Mouse (Mus musculus): ENCODE measurements at regions not wholly inside any gene's neighbourhood (a gene's known extent, or its start where the extent isn't known, plus 50 kb on each side); places are given as distances from the start of the nearest gene placed in this dataset.

- Histone ChIP-seq H3K4me3 (ENCODE audit: insufficient read depth, poor library complexity, severe bottlenecking) (no peak overlapping the region), H3K27me3 (ENCODE audit: control insufficient read depth, insufficient read depth, insufficient read length) (no peaks in the 10 kb centered on the region), H3K36me3 (ENCODE audit: control insufficient read depth, insufficient read depth) (no peaks in the 10 kb centered on the region), H3K79me3 (ENCODE audit: low read depth) (no peaks in the 10 kb centered on the region), H3K79me2 (ENCODE audit: control insufficient read depth, insufficient read depth) (no peaks in the 10 kb centered on the region), H3ac (ENCODE audit: control insufficient read depth, insufficient read length, low read depth) (no peak overlapping the region)
- TF ChIP-seq USF1 (IDR thresholded peaks at IDR 0.05; ENCODE audit: low read depth) (no peak), MYOG (IDR thresholded peaks at IDR 0.05; ENCODE audit: control insufficient read depth, extremely low read depth, insufficient read length) (no peak), MAX (IDR thresholded peaks at IDR 0.05) (no peak), CEBPB (IDR thresholded peaks at IDR 0.05; ENCODE audit: low read depth) (no peak), CTCF (IDR thresholded peaks at IDR 0.05; ENCODE audit: control insufficient read depth, insufficient read depth, insufficient read length) (no peak), MYOD1 (IDR thresholded peaks at IDR 0.05; ENCODE audit: control insufficient read depth, insufficient read length, low read depth) (no peak), FOSL1 (IDR thresholded peaks at IDR 0.05; ENCODE audit: insufficient read depth, low read length, poor library complexity, severe bottlenecking) (no peak)
Measured at GRCm38 (mm10) chr2:138783781-138784180, 527.4 kb downstream of the Btbd3 start.

GRCm38 (mm10) chr2:138792711-138793450 is 536.5 kb downstream of the Btbd3 start:
- Histone ChIP-seq H3K4me3 (ENCODE audit: insufficient read depth, poor library complexity, severe bottlenecking) (no peak overlapping the region), H3K79me3 (ENCODE audit: low read depth) (no peaks in the 10 kb centered on the region), H3K79me2 (ENCODE audit: control insufficient read depth, insufficient read depth) (no peaks in the 10 kb centered on the region), H3K27me3 (ENCODE audit: control insufficient read depth, insufficient read depth, insufficient read length) (no peaks in the 10 kb centered on the region), H3ac (ENCODE audit: control insufficient read depth, insufficient read length, low read depth) (no peak overlapping the region), H3K36me3 (ENCODE audit: control insufficient read depth, insufficient read depth) (no peaks in the 10 kb centered on the region)
- TF ChIP-seq MYOG (IDR thresholded peaks at IDR 0.05; ENCODE audit: control insufficient read depth, extremely low read depth, insufficient read length) (no peak), USF1 (IDR thresholded peaks at IDR 0.05; ENCODE audit: low read depth) (no peak), CTCF (IDR thresholded peaks at IDR 0.05; ENCODE audit: control insufficient read depth, insufficient read depth, insufficient read length) (no peak), CEBPB (IDR thresholded peaks at IDR 0.05; ENCODE audit: low read depth) (no peak), MAX (IDR thresholded peaks at IDR 0.05) (no peak), MYOD1 (IDR thresholded peaks at IDR 0.05; ENCODE audit: control insufficient read depth, insufficient read length, low read depth) (no peak), FOSL1 (IDR thresholded peaks at IDR 0.05; ENCODE audit: insufficient read depth, low read length, poor library complexity, severe bottlenecking) (no peak)

- Histone ChIP-seq H3K79me3 (ENCODE audit: low read depth) (no peaks in the 10 kb centered on the region), H3K4me3 (ENCODE audit: insufficient read depth, poor library complexity, severe bottlenecking) (no peak overlapping the region), H3K79me2 (ENCODE audit: control insufficient read depth, insufficient read depth) (no peaks in the 10 kb centered on the region), H3ac (ENCODE audit: control insufficient read depth, insufficient read length, low read depth) (no peak overlapping the region), H3K27me3 (ENCODE audit: control insufficient read depth, insufficient read depth, insufficient read length) (no peaks in the 10 kb centered on the region), H3K36me3 (ENCODE audit: control insufficient read depth, insufficient read depth) (no peaks in the 10 kb centered on the region)
- TF ChIP-seq MYOG (IDR thresholded peaks at IDR 0.05; ENCODE audit: control insufficient read depth, extremely low read depth, insufficient read length) (no peak), MYOD1 (IDR thresholded peaks at IDR 0.05; ENCODE audit: control insufficient read depth, insufficient read length, low read depth) (no peak), FOSL1 (IDR thresholded peaks at IDR 0.05; ENCODE audit: insufficient read depth, low read length, poor library complexity, severe bottlenecking) (no peak), USF1 (IDR thresholded peaks at IDR 0.05; ENCODE audit: low read depth) (no peak), CTCF (IDR thresholded peaks at IDR 0.05; ENCODE audit: control insufficient read depth, insufficient read depth, insufficient read length) (no peak), MAX (IDR thresholded peaks at IDR 0.05) (no peak), CEBPB (IDR thresholded peaks at IDR 0.05; ENCODE audit: low read depth) (no peak)
Measured at GRCm38 (mm10) chr2:138806196-138806595, 549.8 kb downstream of the Btbd3 start.

GRCm38 (mm10) chr2:138809767-138810166 is 553.4 kb downstream of the Btbd3 start:
- no peak for TF ChIP-seq FOSL1 (IDR thresholded peaks at IDR 0.05; ENCODE audit: insufficient read depth, low read length, poor library complexity, severe bottlenecking)
- TF ChIP-seq USF1 (IDR thresholded peaks at IDR 0.05; ENCODE audit: low read depth), result no peak
- TF ChIP-seq CTCF (IDR thresholded peaks at IDR 0.05; ENCODE audit: control insufficient read depth, insufficient read depth, insufficient read length), result no peak
- no peak for TF ChIP-seq MYOG (IDR thresholded peaks at IDR 0.05; ENCODE audit: control insufficient read depth, extremely low read depth, insufficient read length)
- no peaks in the 10 kb centered on the region for H3K79me3 ChIP-seq (ENCODE audit: low read depth)
- H3K36me3 ChIP-seq (ENCODE audit: control insufficient read depth, insufficient read depth), result no peaks in the 10 kb centered on the region
- no peaks in the 10 kb centered on the region for H3K27me3 ChIP-seq (ENCODE audit: control insufficient read depth, insufficient read depth, insufficient read length)
- H3K79me2 ChIP-seq (ENCODE audit: control insufficient read depth, insufficient read depth), result no peaks in the 10 kb centered on the region
- no peak overlapping the region for H3K4me3 ChIP-seq (ENCODE audit: insufficient read depth, poor library complexity, severe bottlenecking)
- H3ac ChIP-seq (ENCODE audit: control insufficient read depth, insufficient read length, low read depth), result no peak overlapping the region

- Histone ChIP-seq H3K79me3 (ENCODE audit: low read depth) (no peaks in the 10 kb centered on the region), H3K79me2 (ENCODE audit: control insufficient read depth, insufficient read depth) (no peaks in the 10 kb centered on the region), H3ac (ENCODE audit: control insufficient read depth, insufficient read length, low read depth) (no peak overlapping the region), H3K4me3 (ENCODE audit: insufficient read depth, poor library complexity, severe bottlenecking) (no peak overlapping the region), H3K27me3 (ENCODE audit: control insufficient read depth, insufficient read depth, insufficient read length) (no peaks in the 10 kb centered on the region), H3K36me3 (ENCODE audit: control insufficient read depth, insufficient read depth) (no peaks in the 10 kb centered on the region)
- TF ChIP-seq FOSL1 (IDR thresholded peaks at IDR 0.05; ENCODE audit: insufficient read depth, low read length, poor library complexity, severe bottlenecking), result no peak
- TF ChIP-seq MYOD1 (IDR thresholded peaks at IDR 0.05; ENCODE audit: control insufficient read depth, insufficient read length, low read depth), result no peak
- TF ChIP-seq CEBPB (IDR thresholded peaks at IDR 0.05; ENCODE audit: low read depth), result no peak
- no peak for TF ChIP-seq MAX (IDR thresholded peaks at IDR 0.05)
- TF ChIP-seq USF1 (IDR thresholded peaks at IDR 0.05; ENCODE audit: low read depth), result no peak
Measured at GRCm38 (mm10) chr2:138820489-138820888, 564.1 kb downstream of the Btbd3 start.

- H3K4me3 ChIP-seq (ENCODE audit: insufficient read depth, poor library complexity, severe bottlenecking), result no peak overlapping the region
- no peaks in the 10 kb centered on the region for H3K79me3 ChIP-seq (ENCODE audit: low read depth)
- H3ac ChIP-seq (ENCODE audit: control insufficient read depth, insufficient read length, low read depth), result no peak overlapping the region
- TF ChIP-seq CTCF (IDR thresholded peaks at IDR 0.05; ENCODE audit: control insufficient read depth, insufficient read depth, insufficient read length) (no peak), USF1 (IDR thresholded peaks at IDR 0.05; ENCODE audit: low read depth) (no peak), FOSL1 (IDR thresholded peaks at IDR 0.05; ENCODE audit: insufficient read depth, low read length, poor library complexity, severe bottlenecking) (no peak), MYOD1 (IDR thresholded peaks at IDR 0.05; ENCODE audit: control insufficient read depth, insufficient read length, low read depth) (no peak), MYOG (IDR thresholded peaks at IDR 0.05; ENCODE audit: control insufficient read depth, extremely low read depth, insufficient read length) (no peak), MAX (IDR thresholded peaks at IDR 0.05) (no peak), CEBPB (IDR thresholded peaks at IDR 0.05; ENCODE audit: low read depth) (no peak)
- H3K27me3 ChIP-seq (ENCODE audit: control insufficient read depth, insufficient read depth, insufficient read length), result no peaks in the 10 kb centered on the region
- H3K36me3 ChIP-seq (ENCODE audit: control insufficient read depth, insufficient read depth), result no peaks in the 10 kb centered on the region
- no peaks in the 10 kb centered on the region for H3K79me2 ChIP-seq (ENCODE audit: control insufficient read depth, insufficient read depth)
Measured at GRCm38 (mm10) chr2:138824873-138825272, 568.5 kb downstream of the Btbd3 start.
